Comparison of ENCODE assay signal across 30 mouse cellular contexts in the genomic region with DNA sequence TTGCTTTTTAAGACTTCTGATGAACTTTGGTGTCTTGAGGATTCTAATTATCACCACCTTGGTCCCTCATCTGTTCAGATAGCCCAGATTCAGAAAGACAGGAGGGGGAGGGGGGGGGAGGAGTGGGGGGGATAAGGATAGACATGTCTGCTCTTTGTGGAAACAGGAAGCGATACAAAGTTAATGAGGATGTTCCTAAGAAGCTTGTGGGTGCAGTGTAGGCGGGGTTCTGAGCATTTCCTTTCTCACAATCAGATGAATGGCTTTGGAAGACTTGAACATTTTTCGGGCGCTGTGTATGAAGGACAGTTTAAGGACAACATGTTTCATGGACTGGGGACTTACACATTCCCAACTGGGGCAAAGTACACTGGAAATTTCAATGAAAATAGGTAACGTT. TPM values are rescaled to one million over a fixed set of nuclear protein-coding genes. Genes with fewer than 3 reads are reported as not detected.
DNase-seq lines count a peak whose midpoint lies in the region; ATAC-seq lines count a peak whose summit lies in the region.
"Had no signal": no experiment of that assay in that cellular context is flagged by ENCODE, and none has a peak within 500 bp of the region (broad histone marks: within the 10 kb centered on the region; RNA-seq: fewer than 3 reads in every experiment).

No protein-coding gene starts in this region.

- no peak overlapping the region for H3K9ac ChIP-seq in heart, embryonic 12.5 days
- no peak overlapping the region for H3K9ac ChIP-seq in forebrain, embryonic 16.5 days (replicated peaks; ENCODE audit: low read depth, low read length)
- H3K9ac ChIP-seq: forebrain, embryonic 13.5 days; forebrain, postnatal 0 days; heart, embryonic 15.5 days; hindbrain, embryonic 13.5 days had no signal

- H3K4me1 ChIP-seq in heart, embryonic 12.5 days (replicated peaks): no peaks in the 10 kb centered on the region
- no peaks in the 10 kb centered on the region for H3K4me1 ChIP-seq in forebrain, embryonic 16.5 days (replicated peaks; ENCODE audit: control insufficient read depth, insufficient read depth, low read length)
- H3K4me1 ChIP-seq: forebrain, embryonic 10.5 days; forebrain, embryonic 13.5 days; heart, embryonic 15.5 days; hindbrain, embryonic 10.5 days; hindbrain, embryonic 13.5 days had no signal

- intact Hi-C loops in heart, postnatal 10 days (cut with DNase I): no loop called here

- ATAC-seq in heart, embryonic 12.5 days (ENCODE audit: insufficient number of reproducible peaks, low FRiP score): no peak
- ATAC-seq in common myeloid progenitor, adult 5-6 weeks (replicated peaks; ENCODE audit: low read depth, poor library complexity, severe bottlenecking): 0 out of 2 replicates have a peak, but pooled peaks have one; percentile 34
- ATAC-seq in megakaryocyte, adult 5-6 weeks (ENCODE audit: poor library complexity, severe bottlenecking): peak; percentile 82
- ATAC-seq in forebrain, embryonic 16.5 days: no peak
- ATAC-seq: CD4-positive, CD25-positive, alpha-beta regulatory T cell, adult 4 months; forebrain, embryonic 13.5 days; forebrain, postnatal 0 days; hindbrain, embryonic 16.5 days; inflammation-experienced regulatory T-cells, adult 6 months; intestine, embryonic 16.5 days; Patski had no signal

- no peak overlapping the region for H3K4me3 ChIP-seq in heart, embryonic 12.5 days
- H3K4me3 ChIP-seq in forebrain, embryonic 16.5 days (replicated peaks; ENCODE audit: low read length): no peak overlapping the region
- H3K4me3 ChIP-seq: forebrain, embryonic 10.5 days; forebrain, embryonic 13.5 days; gastrocnemius, adult 2 months; heart, embryonic 15.5 days; hindbrain, embryonic 10.5 days; hindbrain, embryonic 13.5 days had no signal

- no peaks in the 10 kb centered on the region for H3K9me3 ChIP-seq in heart, embryonic 12.5 days (replicated peaks)
- H3K9me3 ChIP-seq in forebrain, embryonic 16.5 days (ENCODE audit: control insufficient read depth, low read length): no peaks in the 10 kb centered on the region
- H3K9me3 ChIP-seq: forebrain, embryonic 10.5 days; forebrain, embryonic 13.5 days; heart, embryonic 15.5 days; hindbrain, embryonic 10.5 days; hindbrain, embryonic 13.5 days had no signal

- H3K27me3 ChIP-seq in heart, embryonic 12.5 days (replicated peaks): no peaks in the 10 kb centered on the region
- no peaks in the 10 kb centered on the region for H3K27me3 ChIP-seq in splenic B cell, adult 2 months (ENCODE audit: control insufficient read depth, insufficient read depth, low read length, poor library complexity, severe bottlenecking)
- no peaks in the 10 kb centered on the region for H3K27me3 ChIP-seq in forebrain, embryonic 16.5 days (replicated peaks; ENCODE audit: control insufficient read depth, insufficient read depth, low read length)
- H3K27me3 ChIP-seq: forebrain, embryonic 13.5 days; heart, embryonic 15.5 days; hindbrain, embryonic 13.5 days; Patski had no signal

- H3K27ac ChIP-seq in heart, embryonic 12.5 days (ENCODE audit: poor library complexity, severe bottlenecking): no peak overlapping the region
- no peak overlapping the region for H3K27ac ChIP-seq in forebrain, embryonic 16.5 days (ENCODE audit: low read length)
- H3K27ac ChIP-seq: forebrain, embryonic 10.5 days; forebrain, embryonic 13.5 days; gastrocnemius, adult 2 months; heart, embryonic 15.5 days; hindbrain, embryonic 10.5 days; hindbrain, embryonic 13.5 days had no signal

- H3K36me3 ChIP-seq in heart, embryonic 12.5 days: no peaks in the 10 kb centered on the region
- H3K36me3 ChIP-seq in splenic B cell, adult 2 months (ENCODE audit: control insufficient read depth, insufficient read depth, low read length, poor library complexity, severe bottlenecking): no peaks in the 10 kb centered on the region
- no peaks in the 10 kb centered on the region for H3K36me3 ChIP-seq in forebrain, embryonic 16.5 days (ENCODE audit: control insufficient read depth, insufficient read depth)
- H3K36me3 ChIP-seq: forebrain, embryonic 10.5 days; heart, embryonic 15.5 days; hindbrain, embryonic 10.5 days; hindbrain, embryonic 13.5 days had no signal

- peak; percentile 63 for DNase-seq in heart, adult 11 months
- peak; percentile 18 for DNase-seq in splenic B cell, adult 2 months (ENCODE audit: low read depth, low spot score)
- DNase-seq in thymus, postnatal 10 days (ENCODE audit: low spot score in 2 of 2): no peak
- DNase-seq in heart, postnatal 10 days: no peak
- DNase-seq: adrenal gland, postnatal 10 days; adrenal gland, postnatal 36 days; B cell, adult 2 months; cerebellum, adult 18-20 months; cerebellum, postnatal 10 days; cerebellum, postnatal 36 days; forebrain, postnatal 0 days; gastrocnemius, adult 2 months; gastrocnemius, postnatal 14 days; heart, postnatal 36 days; kidney, adult 18-20 months had no signal

- H3K4me2 ChIP-seq in heart, embryonic 12.5 days: no peak overlapping the region
- no peak overlapping the region for H3K4me2 ChIP-seq in forebrain, embryonic 16.5 days (ENCODE audit: low read length)
- H3K4me2 ChIP-seq: forebrain, embryonic 13.5 days; heart, embryonic 11.5 days; heart, embryonic 15.5 days; hindbrain, embryonic 13.5 days had no signal

- WGBS in heart, embryonic 12.5 days: 80% methylated on average over 5 of the region's 5 CpGs
- WGBS in forebrain, embryonic 16.5 days: 88% methylated on average over 5 of the region's 5 CpGs

RNA-seq across cellular contexts. Expression of a gene that starts 5.0 kb away (rescaled TPM):
- 13.7 and 13.8 TPM in 2 replicates for polyA plus RNA-seq in heart, embryonic 12.5 days (2016; fragmentation: Nextera tagmentation; extraction: Ambion mirVana)
- total RNA-seq in common myeloid progenitor, adult 5-6 weeks (2017): 17.7 and 18.3 TPM in 2 replicates
- total RNA-seq in megakaryocyte, adult 5-6 weeks (2015): 12.2 TPM in 2 replicates
- 18.2 and 20.9 TPM in 2 replicates for total RNA-seq in megakaryocyte, adult 5-6 weeks (2017)
- 54.4 and 56.7 TPM in 2 replicates for polyA plus RNA-seq in forebrain, embryonic 16.5 days (2015; fragmentation: Nextera tagmentation; extraction: Ambion mirVana)
- 1 to 10 TPM; 7.5 to 8.7 TPM for total RNA-seq in heart, postnatal 10 days (2021)

RNA-seq across cellular contexts. Expression of a gene that starts 5.3 kb away (rescaled TPM):
- polyA plus RNA-seq in heart, embryonic 12.5 days (2016; fragmentation: Nextera tagmentation; extraction: Ambion mirVana): 16.5 and 17.2 TPM in 2 replicates
- total RNA-seq in common myeloid progenitor, adult 5-6 weeks (2017): 7.2 and 13.0 TPM in 2 replicates
- 1.6 and 7.1 TPM in 2 replicates for total RNA-seq in megakaryocyte, adult 5-6 weeks (2015)
- 0.77 and 1.4 TPM in 2 replicates for total RNA-seq in megakaryocyte, adult 5-6 weeks (2017)
- polyA plus RNA-seq in forebrain, embryonic 16.5 days (2015; fragmentation: Nextera tagmentation; extraction: Ambion mirVana): 40.8 and 42.8 TPM in 2 replicates
- total RNA-seq in heart, postnatal 10 days (2021): 10 to 100 TPM in 1 of 2 experiments, 1 to 10 TPM in 1; 9.9 to 12.0 TPM

RNA-seq across cellular contexts. Expression of a gene that starts 11.9 kb away (rescaled TPM):
- polyA plus RNA-seq in heart, embryonic 12.5 days (2016; fragmentation: Nextera tagmentation; extraction: Ambion mirVana): 1.4 and 2.2 TPM in 2 replicates
- total RNA-seq in common myeloid progenitor, adult 5-6 weeks (2017): not detected in 2 replicates
- total RNA-seq in megakaryocyte, adult 5-6 weeks (2015): 0.57 TPM in 1 of 2 replicates, not detected in the other
- not detected in 2 replicates for total RNA-seq in megakaryocyte, adult 5-6 weeks (2017)
- 1.0 and 1.2 TPM in 2 replicates for polyA plus RNA-seq in forebrain, embryonic 16.5 days (2015; fragmentation: Nextera tagmentation; extraction: Ambion mirVana)
- total RNA-seq in heart, postnatal 10 days (2021): 1 to 10 TPM in 1 of 2 experiments, under 1 TPM in 1; 0.86 to 1.6 TPM
- total RNA-seq: gastrocnemius, adult 2 months had no signal
- polyA plus RNA-seq: CD4-positive, CD25-positive, alpha-beta regulatory T cell, adult 4 months had no signal

Comparison
In these comparisons a context has a peak if more than half of its experiments do, and no peak if none do; other contexts are left out.
1. DNase-seq: peak in heart, adult 11 months (single experiment) and splenic B cell, adult 2 months (single experiment); none in thymus, postnatal 10 days (0 of 2) and heart, postnatal 10 days (0 of 2).
2. ATAC-seq: peak in common myeloid progenitor, adult 5-6 weeks (single experiment) and megakaryocyte, adult 5-6 weeks (single experiment); none in heart, embryonic 12.5 days (single experiment) and forebrain, embryonic 16.5 days (single experiment).